Mouse (Mus musculus): ENCODE results near the gene B4galnt2.

The B4galnt2 gene

DNA sequence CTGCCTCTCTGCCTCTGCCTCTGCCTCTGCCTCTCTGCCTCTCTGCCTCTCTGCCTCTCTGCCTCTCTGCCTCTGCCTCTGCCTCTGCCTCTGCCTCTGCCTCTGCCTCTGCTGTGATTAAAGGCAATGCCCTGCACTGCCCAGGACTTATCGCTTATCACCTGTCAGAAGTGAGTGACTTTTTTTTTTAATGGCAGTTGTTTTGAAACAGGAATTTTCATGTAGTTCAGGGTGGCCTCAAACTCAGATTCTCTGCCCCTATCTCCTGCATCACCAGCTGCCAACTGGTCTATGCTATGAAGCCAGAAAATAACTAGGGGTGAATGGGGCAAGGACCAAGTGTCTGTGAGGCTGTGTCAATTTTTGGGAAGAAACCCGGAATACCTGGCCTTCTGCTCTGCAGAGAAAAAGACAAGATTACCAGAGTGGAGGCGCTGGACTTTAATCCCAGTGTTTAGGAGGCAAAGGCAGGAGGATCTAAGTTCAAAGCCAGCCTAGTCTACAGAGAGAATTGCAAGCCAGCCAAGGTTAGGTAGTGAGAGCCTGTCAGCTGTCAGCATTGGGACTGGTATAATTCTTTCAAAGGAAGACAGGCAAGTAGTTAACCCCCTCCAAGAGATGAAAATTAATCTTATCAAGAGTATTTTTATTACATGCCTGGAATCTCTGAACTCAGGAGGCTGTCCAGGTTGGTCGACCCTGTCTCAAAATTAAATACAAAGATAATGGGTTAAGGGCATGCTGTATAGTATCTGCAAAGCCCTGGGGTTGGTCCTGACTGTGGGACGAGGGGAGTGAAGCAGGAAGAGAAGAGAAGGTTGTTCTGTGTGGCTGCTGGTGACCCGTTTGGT lies 88.1 kb downstream of the B4galnt2 start:
- DNase-seq (ENCODE audit: low read depth, low spot score): no peak

DNA sequence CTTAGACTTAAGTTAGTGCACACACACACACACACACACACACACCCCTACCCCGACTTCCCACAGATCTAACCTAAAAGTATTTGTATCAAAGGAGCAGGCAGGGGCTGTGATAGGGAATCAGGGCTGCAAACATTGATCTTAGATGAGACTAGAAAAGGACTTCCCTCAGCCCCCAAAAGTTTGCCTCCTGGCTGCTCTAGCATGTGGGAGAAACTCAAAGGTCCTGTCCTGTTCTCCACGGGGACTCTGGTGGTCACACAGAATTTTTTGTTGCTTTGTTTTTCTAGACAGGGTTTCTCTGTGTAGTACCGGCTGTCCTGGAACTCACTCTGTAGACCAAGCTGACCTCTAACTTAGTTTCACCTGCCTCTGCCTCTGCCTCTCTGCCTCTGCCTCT lies 89.1 kb downstream of the B4galnt2 start:
- no peak for DNase-seq (ENCODE audit: low read depth, low spot score)

GRCm38 (mm10) chr11:95824877-95825243 lies 89.8 kb downstream of the B4galnt2 start:
- DNase-seq (ENCODE audit: low read depth, low spot score): no peak

- DNase-seq (ENCODE audit: low read depth, low spot score): peak; percentile 87
These were observed 90.4 kb downstream of the B4galnt2 start, which contains the start of gene Phospho1 for GRCm38 (mm10) chr11:95824071-95824876. Phospho1 (plus strand) TSS chr11:95824499.

GRCm38 (mm10) chr11:95822437-95822836 lies 92.3 kb downstream of the B4galnt2 start:
- no peak for DNase-seq (ENCODE audit: low read depth, low spot score)

GRCm38 (mm10) chr11:95821511-95821910 lies 93.2 kb downstream of the B4galnt2 start:
- no peak for DNase-seq (ENCODE audit: low read depth, low spot score)

DNA sequence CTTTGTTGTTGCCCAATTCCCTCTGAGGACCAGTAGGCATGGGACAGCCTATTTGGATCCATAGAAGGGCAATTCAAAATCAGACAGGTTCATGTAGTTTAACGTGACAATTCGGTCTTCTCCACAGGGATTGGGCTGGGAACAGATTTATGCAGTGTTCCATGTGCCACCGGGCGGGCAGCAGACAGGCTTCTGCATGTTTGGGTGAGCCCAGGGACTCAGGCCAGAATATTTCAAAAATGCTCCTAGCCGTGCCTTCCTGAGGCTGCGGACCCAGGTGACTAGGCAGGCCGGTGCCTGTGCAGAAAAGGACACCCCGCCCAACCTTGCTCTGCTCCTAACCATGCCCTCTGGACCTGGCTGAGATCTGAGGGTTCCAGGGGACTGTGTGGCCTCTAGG lies 95.6 kb downstream of the B4galnt2 start:
- no peak for DNase-seq (ENCODE audit: low read depth, low spot score)
